Mouse (Mus musculus) layer of hippocampus, postnatal 36 days (tissue): ENCODE measurements around the gene Serac1. TPM values are rescaled to one million over a fixed set of nuclear protein-coding genes. Genes with fewer than 3 reads are reported as not detected.
"Not testable (repeated sequence)": the region's sequence is repeated elsewhere in the genome, so short reads cannot be mapped to it uniquely, and the experiment has no call there.

Experiments used
- DNase-seq, 2 experiments: peaks; one replicate each; pipeline ENCODE4 v3.0.0; 2022
- total RNA-seq, 2 experiments: library from RNA; stranded (reverse); gene quantifications; 2 replicates each; pipeline ENCODE4 v1.2.3; 2021

Serac1 gene
- total RNA-seq, 2 experiments from 2014 or later = 16.0 to 18.2 TPM

DNA sequence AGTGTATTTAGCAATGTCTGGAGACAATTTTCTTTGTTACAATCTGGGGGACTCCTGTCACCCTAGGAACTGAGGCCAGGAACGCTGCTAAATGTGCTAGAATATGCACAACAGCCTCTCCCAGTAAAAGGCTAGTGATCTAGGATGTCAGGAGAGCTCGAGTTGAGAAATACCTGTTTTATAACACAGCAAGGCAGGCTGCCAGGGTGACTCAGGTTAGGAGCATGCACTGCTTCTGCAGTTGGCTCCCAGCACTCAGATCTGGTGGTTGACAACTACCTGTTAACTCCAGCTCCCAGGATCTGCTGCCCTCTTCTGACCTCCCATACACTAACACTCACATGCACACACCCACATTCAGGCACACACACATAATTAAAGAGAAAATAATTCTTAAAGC is 13.5 kb downstream of the Serac1 start:
- DNase-seq = no peak

DNA sequence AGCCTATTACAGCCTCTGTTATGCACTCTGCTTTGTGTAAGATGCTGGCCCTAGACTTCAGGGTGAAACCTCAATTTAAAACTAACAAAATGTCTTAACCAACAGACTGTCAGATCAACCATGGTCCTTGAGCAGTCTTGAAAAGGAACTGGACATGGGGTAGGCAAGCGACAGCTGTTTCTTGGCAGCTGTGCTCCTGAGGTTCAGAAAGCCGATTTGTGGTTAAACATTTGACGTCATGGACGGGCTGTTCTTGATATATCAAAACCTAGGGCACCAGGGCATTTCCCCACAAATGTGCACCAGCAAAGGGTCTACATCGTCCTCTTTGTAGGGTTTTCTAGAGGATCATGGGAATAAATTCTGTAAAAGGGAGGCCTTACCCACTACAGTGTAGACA is 16.0 kb downstream of the Serac1 start:
- DNase-seq = no peak

DNA sequence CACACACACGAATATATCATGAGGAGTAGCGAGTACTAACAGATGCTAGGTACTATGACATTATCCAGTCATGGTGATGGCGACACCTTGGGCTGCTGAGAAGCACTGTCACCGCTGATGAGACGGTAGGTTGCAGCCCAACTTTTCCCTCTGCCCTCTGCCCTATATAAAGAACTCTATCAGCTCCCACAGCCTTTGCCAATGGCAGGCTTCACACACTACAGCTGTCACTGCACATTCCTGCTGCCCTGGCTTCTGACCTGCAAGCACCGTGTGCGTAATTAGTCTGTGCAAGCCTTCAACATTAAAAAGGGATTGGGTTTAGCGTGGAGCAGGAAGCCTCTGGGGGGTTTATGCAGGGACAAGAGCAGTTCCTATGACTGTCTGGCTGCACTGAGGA is 16.7 kb downstream of the Serac1 start:
- no peak for DNase-seq

DNA sequence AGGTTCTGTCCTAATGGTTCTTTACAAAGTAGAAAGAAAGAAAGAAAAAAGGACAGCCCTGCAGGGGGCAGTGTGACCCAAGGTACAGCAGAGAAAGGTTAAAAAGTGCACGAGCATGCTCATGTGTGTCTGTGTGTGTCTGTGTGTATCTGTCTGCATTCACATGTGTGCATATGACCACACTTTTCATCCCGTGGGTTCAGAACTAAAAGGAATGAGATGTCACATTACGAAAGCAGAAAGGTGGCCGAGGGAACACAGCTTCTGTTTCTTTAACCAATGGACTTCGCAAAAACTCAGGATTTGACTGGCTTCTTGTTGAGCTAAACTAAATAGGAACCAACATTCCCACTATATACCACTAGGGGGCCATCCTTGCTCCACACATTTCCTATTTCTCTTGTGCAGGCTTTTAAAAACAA is 24.6 kb downstream of the Serac1 start:
- DNase-seq = no peak

DNA sequence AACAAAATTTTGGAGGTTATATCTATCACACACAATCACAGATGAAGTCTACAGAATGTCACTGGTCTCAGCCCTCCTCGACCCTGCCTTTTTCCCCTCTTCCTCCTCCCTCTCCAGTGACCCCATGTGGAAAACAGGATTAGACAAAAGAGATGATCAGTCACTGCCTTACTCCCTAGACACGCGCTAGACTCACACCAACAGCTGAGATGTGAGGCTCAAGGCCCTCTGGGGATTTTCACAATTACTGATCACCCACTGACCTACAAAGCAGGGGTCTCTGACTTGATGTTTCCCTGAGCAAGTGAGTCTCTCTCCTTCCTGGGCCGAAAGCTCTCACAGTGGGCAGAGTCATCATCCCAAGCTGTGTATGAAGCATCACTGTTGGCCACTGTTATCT is 26.7 kb downstream of the Serac1 start:
- DNase-seq = no peak

DNA sequence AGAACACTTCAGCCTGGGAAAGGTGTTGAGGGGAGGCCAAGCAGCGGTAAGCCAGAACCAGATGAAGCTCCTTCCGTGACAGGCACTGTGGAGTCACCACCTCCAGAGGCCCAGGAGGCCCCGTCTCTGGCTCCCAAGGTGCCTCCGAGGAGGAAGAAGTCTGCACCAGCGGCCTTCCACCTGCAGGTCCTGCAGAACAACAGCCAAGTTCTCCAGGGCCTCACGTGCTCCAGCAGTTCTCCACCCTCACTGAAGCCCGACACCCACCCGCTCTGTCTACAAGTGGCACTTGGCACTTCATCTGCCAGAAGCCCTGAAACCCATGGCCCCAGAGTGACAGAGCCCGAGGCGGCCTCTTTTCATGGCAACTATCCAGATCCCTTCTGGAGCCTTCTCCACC is 42.0 kb downstream of the Serac1 start:
- DNase-seq = no peak

DNA sequence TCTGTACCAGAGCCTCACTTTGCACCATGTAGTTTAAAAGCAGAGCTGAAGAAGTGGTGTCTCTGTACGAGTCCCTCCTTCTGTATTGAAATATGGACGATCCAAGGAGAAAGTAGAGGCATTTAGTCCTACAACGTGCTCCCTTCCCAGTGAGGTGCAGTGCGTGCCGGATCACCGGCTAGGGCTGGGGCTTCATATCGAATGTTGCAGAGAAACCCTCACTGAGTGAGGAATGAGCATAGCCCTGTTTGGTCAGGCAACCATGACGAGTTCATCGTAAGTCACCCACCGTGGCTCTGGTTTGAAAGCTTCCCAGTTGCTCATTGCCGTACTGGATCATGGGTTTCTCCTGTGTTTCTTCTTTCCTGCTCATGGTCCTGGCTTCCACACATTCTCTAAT is 42.7 kb downstream of the Serac1 start:
- DNase-seq = no peak

DNA sequence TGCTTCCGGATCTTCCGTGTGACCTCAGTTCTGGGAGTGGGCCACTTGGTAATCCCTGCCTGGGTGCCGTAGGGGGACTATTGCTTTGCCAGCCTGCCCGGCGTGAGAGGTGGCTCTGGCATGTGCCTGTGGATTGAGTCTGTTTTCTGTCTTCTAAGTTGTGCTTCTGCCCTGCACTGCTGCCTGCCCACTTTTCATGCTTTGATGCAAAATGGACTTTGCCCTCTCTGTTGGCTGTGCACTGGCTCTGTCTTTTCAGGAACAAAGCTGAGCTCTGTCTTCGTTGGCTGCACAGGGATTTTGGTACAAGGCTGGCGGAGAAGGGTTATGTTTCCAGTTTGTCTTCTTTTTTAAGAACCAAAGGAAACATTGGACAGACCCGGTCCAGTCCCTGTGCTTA is 43.1 kb downstream of the Serac1 start:
- DNase-seq = no peak

DNA sequence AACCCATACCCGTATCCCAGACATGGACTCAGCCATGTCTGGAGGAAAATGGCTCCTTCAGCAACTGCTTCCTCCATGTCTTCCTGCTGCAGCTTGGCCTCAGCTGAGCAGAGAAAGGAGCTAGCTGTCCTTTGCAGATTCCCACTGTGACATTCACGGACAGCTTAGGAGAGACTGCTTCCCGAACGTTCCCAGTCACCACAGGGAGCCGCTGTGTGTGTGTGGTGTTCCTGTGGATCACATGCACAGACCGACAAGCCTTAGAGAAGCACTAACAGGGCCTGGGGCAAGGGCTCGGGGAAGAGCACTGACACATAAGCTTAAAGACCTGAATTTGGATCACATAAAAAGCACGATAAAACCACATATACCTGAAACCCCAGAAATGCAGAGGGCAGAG is 43.9 kb downstream of the Serac1 start:
- no peak for DNase-seq

DNA sequence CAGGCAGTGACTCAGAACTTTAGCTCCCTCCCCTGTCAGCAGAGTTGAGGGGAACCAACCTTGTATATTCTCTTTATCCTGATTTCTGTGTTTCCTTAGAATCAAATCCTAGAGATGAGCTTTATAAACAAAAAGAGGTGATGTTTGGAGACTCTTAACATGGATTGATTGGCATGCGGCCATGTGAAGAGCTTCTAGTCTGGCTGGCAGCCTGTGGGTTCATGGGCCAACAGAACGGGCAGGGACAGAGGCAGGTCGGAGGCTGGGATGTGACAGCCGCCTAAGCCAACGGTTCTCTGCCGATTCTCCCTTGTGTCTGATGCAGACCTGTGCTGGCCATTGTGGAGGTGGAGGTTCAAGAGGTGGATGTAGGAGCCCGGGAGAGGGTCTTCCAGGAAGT is 53.7 kb downstream of the Serac1 start:
- DNase-seq = no peak

DNA sequence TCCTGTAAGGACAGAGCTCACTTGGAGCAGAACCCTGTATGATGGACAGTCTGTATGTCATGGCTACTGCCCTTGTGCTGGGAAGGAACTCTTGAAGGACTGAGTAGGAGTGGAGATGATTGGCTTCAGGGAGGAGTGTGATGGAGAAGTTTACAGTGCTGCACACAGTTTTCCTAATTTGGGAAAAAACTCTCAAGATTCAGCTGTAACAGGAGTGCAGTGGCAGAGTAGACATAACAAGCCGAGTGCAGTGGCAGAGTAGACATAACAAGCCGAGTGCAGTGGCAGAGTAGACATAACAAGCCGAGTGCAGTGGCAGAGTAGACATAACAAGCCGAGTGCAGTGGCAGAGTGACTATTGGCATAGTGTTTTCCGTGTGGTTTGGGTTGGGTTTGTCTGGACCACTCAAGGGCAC is 58.2 kb downstream of the Serac1 start:
- DNase-seq = not testable (repeated sequence)

DNA sequence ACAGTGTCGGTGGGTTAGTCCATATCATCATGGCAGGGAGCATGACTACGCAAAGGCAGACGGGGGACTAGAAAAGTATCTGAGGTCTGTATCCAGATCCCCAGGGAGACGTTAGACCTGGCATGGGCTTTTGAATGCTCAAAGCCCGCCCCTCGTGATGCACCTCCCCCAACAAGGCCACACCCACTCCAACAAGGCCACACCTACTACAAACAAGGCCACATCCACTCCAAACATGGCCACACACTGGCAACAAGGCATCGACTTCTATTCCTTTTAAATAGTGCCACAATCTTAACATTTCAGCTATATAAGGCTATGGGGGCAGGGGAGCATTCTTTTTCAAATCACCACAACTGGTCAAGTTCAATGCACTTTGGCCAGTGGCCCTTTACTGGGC is 58.9 kb downstream of the Serac1 start:
- DNase-seq = no peak

DNA sequence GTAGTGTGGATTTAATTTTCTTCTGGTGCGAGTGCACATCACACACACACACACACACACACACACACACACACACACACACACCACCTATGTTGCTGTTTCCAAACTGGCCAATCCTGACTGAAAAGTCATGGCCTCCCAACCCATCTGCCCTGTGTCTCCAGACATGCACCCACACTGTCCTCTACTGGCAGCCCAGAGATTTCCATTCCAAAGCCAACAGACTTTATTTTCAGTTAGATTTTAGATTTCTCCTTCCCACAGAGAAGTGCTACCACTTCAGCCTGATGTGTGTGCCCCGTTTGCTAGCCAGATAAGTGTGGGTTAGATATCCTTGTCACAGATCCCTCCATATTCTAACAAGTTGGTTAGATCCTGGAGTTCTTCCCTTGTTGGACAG is 59.8 kb downstream of the Serac1 start:
- no peak for DNase-seq

DNA sequence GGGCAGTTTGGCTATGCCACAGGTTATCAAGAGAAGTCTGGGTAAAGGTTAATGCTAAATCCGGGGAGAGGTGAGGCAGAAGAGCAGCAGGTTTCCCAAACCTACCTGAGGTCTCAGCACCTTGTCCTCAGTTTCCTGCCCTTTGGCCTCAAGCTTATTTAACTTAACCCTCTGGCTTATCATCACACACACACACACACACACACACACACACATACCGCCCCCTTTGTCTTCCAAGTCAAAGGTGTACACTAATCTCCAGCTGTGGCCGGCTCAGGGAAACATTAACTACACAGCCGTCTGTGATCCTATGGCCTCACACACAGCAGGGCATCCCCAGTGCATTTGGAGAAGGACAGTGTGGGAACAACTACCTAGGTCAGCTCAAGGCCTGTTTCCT is 61.2 kb downstream of the Serac1 start:
- no peak for DNase-seq

DNA sequence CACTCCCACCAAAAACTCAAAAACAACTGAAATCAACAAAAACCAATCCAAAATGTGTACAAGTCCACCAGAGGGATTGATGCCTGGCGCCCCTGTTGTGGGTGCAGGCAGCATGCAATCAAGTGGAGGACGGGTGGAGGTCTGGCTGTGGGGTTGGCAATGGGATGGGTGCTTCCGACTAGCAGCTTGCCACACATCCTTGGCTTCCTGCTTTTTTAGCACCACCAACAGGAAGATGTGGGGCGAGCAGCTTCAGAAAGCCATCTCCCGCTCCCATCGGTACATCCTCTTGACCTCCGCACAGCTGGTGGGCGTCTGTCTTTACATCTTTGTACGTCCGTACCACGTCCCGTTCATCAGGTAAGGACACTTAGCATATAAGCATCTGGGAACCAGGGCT is 62.3 kb downstream of the Serac1 start:
- DNase-seq = no peak

DNA sequence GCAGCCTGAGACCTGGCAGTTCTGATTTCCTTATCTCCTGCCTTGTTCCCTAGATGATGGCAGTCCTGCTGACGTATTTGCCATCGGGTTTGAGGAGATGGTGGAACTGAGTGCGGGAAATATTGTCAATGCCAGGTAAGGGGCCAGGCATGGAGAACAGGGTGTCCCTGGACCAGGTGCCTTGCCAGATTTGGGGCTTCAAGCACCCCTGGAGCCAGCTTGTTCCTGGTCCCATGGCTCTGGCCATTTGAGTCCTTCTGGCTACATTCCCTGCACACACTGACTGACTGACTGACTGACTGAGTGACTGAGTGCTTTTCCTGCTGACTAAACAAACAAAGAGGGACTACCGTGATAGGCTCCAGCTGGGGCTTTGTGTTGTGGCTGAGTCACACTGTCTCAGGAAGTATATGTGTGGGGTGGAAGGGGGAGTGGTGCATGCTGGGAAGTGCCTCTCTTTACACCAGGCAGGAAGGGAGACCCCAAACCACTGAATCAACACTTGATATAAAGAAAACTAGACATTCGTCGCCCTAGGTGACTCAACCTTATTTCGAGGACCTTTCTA is 63.2 kb downstream of the Serac1 start:
- no peak for DNase-seq

DNA sequence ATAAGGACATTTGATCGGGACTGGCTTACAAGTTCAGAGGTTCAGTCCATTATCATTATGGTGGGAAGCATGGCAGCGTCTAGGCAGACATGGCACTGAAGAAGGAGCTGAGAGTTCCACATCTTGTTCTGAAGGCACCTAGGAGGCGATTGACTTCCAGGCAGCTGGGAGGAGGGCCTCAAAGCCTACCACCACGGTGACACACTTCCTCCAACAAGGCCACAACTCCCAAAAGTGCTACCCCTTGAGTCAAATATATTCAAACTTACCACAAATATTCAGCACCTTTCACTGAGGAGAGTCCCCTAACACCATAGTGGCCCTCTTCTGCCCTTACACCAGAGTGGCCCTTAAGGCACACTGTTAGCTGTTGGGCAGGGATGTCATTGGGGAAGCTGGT is 64.6 kb downstream of the Serac1 start:
- DNase-seq = no peak

DNA sequence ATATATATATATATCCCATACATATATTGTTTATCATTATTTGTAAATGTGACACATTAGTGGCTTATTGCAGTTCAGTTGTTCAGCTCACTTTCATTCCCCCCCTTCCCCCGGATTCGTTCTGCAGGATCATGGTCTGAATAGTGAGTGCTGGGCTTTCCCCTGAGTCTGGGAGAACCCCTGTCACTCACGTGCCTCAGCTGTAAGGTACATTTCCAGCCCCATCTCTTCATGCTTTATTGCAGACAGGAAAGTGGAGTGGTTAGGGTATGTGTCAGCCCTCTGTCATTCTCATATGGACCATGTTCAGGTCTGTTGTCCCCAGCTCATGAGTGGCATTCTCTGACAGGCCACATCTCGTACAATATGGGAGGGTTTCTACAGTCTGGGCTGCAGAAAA is 66.5 kb downstream of the Serac1 start:
- DNase-seq = no peak

DNA sequence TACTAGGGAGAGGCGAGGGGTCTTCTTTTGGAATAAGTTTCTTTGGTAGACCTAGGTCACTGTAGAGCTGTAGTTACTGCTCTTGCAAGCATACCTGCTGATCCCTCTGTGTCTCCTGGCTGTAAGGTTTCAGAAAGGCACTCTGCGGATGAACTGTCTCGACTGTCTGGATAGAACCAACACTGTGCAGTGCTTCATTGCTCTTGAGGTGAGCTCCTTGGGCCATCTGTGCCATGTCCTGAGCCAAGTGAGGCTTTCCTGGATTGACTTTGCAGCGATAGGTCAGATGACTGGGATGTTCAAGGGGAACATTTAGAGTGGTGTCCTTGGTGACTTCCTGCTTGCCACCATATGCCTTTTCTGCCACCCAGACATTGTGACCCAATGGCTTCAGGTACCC is 69.9 kb downstream of the Serac1 start:
- DNase-seq = no peak

DNA sequence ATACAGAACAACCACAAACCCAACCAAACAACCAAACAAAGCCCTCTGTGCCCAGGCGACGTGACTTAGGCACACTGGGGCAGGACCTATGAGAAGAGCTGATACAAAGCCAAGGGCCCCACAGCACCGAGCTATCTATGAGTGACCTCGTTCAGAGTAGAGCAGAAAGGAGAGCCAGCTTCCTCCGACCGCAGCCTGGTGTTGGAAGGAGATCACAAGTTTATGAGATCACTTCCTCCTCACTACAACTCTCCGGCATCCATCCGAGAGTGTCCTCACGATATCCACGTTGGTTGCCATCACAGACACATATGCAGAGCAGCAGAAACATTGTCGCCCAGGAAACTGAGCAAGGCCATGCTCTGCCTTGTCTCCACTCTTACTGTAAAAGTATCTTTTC is 71.0 kb downstream of the Serac1 start:
- no peak for DNase-seq

DNA sequence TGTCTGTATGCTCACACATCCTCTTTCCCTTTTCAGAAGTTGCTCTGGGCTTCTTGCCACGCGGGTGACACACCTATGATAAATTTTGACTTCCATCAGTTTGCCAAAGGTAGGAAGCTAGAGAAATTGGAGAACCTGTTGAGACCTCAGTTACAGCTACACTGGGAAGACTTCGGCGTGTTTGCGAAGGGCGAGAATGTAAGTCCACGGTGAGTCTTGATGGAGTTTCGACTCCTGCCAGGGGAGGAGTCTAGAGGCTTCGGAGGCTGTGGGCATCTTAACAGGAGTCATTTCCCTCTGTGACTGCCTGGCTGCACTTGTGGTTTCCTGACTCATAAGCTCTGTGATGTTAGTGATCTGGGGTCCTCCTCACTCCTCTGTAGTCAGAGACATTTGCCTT is 71.6 kb downstream of the Serac1 start:
- DNase-seq = no peak

DNA sequence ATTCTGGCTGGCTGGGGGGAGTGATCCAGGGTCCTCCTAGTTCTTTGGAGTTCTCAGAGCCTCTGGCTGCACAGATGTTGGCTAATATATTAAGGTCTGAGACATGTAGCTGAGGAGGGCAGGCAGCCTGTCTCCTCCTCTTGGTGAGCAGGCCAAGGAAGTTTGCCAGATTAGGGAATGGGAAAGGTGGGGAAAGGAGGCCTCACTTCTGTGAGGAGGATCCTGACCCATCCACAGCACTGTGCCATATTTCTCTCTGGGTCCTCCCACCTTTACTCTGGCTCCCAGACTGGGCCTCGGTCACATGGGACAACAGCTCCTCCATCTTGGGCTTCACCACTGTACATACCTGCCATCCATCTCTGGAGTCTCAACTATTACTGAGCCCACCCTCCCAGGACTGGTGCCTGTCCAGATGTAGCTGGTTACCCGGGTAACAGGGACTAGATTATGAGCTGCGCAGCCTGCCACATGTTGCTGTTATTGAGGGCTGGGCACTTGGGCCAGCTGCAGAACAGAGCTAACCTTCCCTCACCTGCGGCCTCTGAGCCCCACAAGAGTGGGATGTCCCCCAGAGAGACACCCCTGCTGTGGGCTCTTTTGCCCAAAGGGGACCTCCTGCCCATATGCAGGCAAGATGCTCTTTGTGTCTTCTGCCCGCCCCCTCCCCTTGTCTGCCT is 72.3 kb downstream of the Serac1 start:
- no peak for DNase-seq

DNA sequence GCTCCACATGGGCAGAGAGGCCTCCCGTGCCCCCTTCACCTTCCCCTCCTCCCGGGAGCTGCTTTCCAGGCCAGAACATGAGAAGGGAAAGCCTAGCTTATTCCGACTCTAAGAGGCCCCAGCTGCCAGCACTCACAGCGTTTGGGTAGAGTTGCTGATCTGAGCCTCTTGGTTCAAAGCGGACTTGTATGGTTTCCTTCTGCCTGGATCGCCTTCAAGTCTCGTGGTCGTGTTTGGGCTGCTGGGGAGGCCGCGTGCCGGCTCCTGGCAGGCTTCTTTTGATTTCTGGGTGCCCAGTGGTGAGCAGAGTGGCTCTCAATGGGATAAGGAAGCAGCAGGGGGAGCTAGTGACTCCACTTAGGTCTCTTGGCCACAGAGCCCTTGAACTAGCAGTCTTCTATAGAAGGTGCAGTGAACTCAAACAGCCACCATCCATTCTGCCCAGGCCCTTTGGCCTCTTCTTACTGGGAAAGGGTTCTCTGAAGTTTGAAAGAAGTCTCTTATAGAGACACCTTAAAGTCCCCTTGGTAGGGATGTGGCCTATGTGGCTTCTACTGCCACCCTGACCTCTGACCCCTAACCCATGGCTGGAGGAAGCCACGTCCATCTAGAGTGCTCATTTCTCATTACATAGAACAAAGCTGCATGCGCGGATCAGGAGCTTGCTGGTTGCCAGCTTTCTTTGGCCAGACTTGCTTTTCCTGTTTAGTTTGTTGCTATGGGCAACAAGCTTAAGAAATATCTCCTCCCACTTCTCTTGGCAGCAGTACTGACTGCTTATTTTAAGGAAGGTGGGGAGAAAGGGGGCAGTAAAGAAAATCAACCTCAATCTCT is 73.7 kb downstream of the Serac1 start:
- DNase-seq = peak; percentile 48

DNA sequence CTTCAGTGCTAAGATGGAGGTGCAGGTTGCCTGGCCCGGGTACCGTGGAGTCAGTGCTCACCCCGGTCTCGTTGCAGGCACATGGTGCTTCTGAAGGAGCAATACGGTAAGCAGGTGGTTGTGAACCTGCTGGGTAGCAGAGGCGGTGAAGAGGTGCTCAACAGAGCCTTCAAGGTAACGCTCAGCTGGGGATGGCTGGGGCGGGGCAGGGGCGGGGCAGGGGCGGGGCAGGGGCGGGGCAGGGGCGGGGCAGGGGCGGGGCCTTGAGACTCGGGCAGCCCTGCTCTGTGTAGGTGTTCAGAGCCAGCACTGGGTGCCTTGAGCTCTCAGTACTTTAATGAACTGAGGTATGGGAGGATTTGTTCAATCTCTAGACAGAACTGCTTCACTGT is 74.3 kb downstream of the Serac1 start:
- DNase-seq = no peak
